28 mouse cellular contexts compared by ENCODE assay signal in genomic region chr4:40888839-40889238, GRCm38 (mm10). TPM values are rescaled to one million over a fixed set of nuclear protein-coding genes. Genes with fewer than 3 reads are reported as not detected.
DNase-seq lines count a peak whose midpoint lies in the region; ATAC-seq and TF ChIP-seq lines count a peak whose summit lies in the region.
"Had no signal": no experiment of that assay in that cellular context is flagged by ENCODE, and none has a peak within 500 bp of the region (broad histone marks: within the 10 kb centered on the region; RNA-seq: fewer than 3 reads in every experiment).

No protein-coding gene starts in this region.

- no peaks in the 10 kb centered on the region for H3K9me3 ChIP-seq in limb, embryonic 12.5 days
- H3K9me3 ChIP-seq in limb, embryonic 10.5 days (replicated peaks): no peaks in the 10 kb centered on the region
- peaks cover 6% of the 10 kb centered on the region; the same call in 1 of the 2 replicates for H3K9me3 ChIP-seq in megakaryocyte, embryonic 14.5 days
- H3K9me3 ChIP-seq: forebrain, embryonic 10.5 days; heart, embryonic 12.5 days; heart, embryonic 15.5 days; hindbrain, embryonic 10.5 days; hindbrain, embryonic 13.5 days had no signal

- H3K27ac ChIP-seq in gastrocnemius, adult 2 months: peak overlapping the region; percentile 65
- H3K27ac ChIP-seq in limb, embryonic 12.5 days: 0 out of 2 replicates have a peak overlapping the region, but pooled peaks have one; percentile 29
- no peak overlapping the region for H3K27ac ChIP-seq in limb, embryonic 10.5 days
- H3K27ac ChIP-seq: forebrain, embryonic 10.5 days; heart, adult 2 months; heart, embryonic 15.5 days; hindbrain, embryonic 10.5 days; hindbrain, embryonic 13.5 days had no signal

- no peak for DNase-seq in gastrocnemius, adult 2 months
- no peak for DNase-seq in gastrocnemius, adult 18-20 months (ENCODE audit: low spot score)
- no peak for DNase-seq in limb, embryonic 10.5 days (ENCODE audit: low spot score)
- no peak for DNase-seq in cerebellum, adult 9-11 months
- DNase-seq: cerebellum, adult 11-12 months; cerebellum, adult 8-10 months; cerebellum, postnatal 14 days; forebrain, postnatal 0 days; gastrocnemius, postnatal 10 days; gastrocnemius, postnatal 36 days; heart, postnatal 36 days had no signal

- H3K4me3 ChIP-seq in gastrocnemius, adult 2 months: no peak overlapping the region
- no peak overlapping the region for H3K4me3 ChIP-seq in limb, embryonic 12.5 days (replicated peaks)
- no peak overlapping the region for H3K4me3 ChIP-seq in limb, embryonic 10.5 days
- peak overlapping the region; percentile 35 for H3K4me3 ChIP-seq in megakaryocyte, embryonic 14.5 days (replicated peaks)
- H3K4me3 ChIP-seq: forebrain, embryonic 10.5 days; heart, adult 2 months; heart, embryonic 12.5 days; heart, embryonic 15.5 days; hindbrain, embryonic 10.5 days; hindbrain, embryonic 13.5 days had no signal

- H3K4me1 ChIP-seq in limb, embryonic 12.5 days (replicated peaks): peaks cover 4% of the 10 kb centered on the region; the same call in 1 of the 2 replicates
- no peaks in the 10 kb centered on the region for H3K4me1 ChIP-seq in limb, embryonic 10.5 days
- peaks cover 63% of the 10 kb centered on the region for H3K4me1 ChIP-seq in megakaryocyte, embryonic 14.5 days
- H3K4me1 ChIP-seq: forebrain, embryonic 10.5 days; hindbrain, embryonic 10.5 days; hindbrain, embryonic 13.5 days had no signal

- intact Hi-C loops in gastrocnemius, adult 2 months (cut with DNase I): no loop called here

- WGBS in limb, embryonic 12.5 days: 80% methylated on average over 11 of the region's 11 CpGs
- 82% methylated on average over 11 of the region's 11 CpGs for WGBS in limb, embryonic 10.5 days

- no peak overlapping the region for H3K4me2 ChIP-seq in limb, embryonic 12.5 days
- H3K4me2 ChIP-seq: heart, embryonic 12.5 days; heart, embryonic 15.5 days; hindbrain, embryonic 13.5 days had no signal

- no peak for TF ChIP-seq CTCF in gastrocnemius, adult 2 months (IDR thresholded peaks at IDR 0.05)

- H3K9ac ChIP-seq in limb, embryonic 12.5 days (replicated peaks): no peak overlapping the region
- H3K9ac ChIP-seq: forebrain, postnatal 0 days; heart, embryonic 12.5 days; heart, embryonic 15.5 days; hindbrain, embryonic 13.5 days had no signal

- H3K27me3 ChIP-seq in limb, embryonic 12.5 days: no peaks in the 10 kb centered on the region
- no peaks in the 10 kb centered on the region for H3K27me3 ChIP-seq in limb, embryonic 10.5 days (ENCODE audit: low read depth, poor library complexity, severe bottlenecking)
- H3K27me3 ChIP-seq in megakaryocyte, embryonic 14.5 days (replicated peaks): no peaks in the 10 kb centered on the region
- H3K27me3 ChIP-seq: heart, embryonic 12.5 days; heart, embryonic 15.5 days; hindbrain, embryonic 13.5 days had no signal

- no peak for ATAC-seq in limb, embryonic 12.5 days (ENCODE audit: insufficient number of reproducible peaks, insufficient read depth, low FRiP score, low TSS enrichment, low read depth)
- ATAC-seq in megakaryocyte, adult 5-6 weeks (ENCODE audit: poor library complexity, severe bottlenecking): no peak
- ATAC-seq: activated CD4-positive, CD25-positive, alpha-beta regulatory T cell, adult 4 months; forebrain, embryonic 14.5 days; forebrain, postnatal 0 days; hindbrain, embryonic 16.5 days had no signal

- H3K36me3 ChIP-seq in limb, embryonic 12.5 days: no peaks in the 10 kb centered on the region
- no peaks in the 10 kb centered on the region for H3K36me3 ChIP-seq in limb, embryonic 10.5 days
- H3K36me3 ChIP-seq in megakaryocyte, embryonic 14.5 days (replicated peaks; ENCODE audit: low read length): no peaks in the 10 kb centered on the region
- H3K36me3 ChIP-seq: forebrain, embryonic 10.5 days; heart, embryonic 12.5 days; heart, embryonic 15.5 days; hindbrain, embryonic 10.5 days; hindbrain, embryonic 13.5 days had no signal

RNA-seq across cellular contexts. Expression of gene Spink4, which starts 31.0 kb away (rescaled TPM):
- not detected for total RNA-seq in gastrocnemius, adult 2 months (2021)
- not detected for total RNA-seq in gastrocnemius, adult 18-20 months (2021)
- polyA plus RNA-seq in limb, embryonic 12.5 days (2016; fragmentation: Nextera tagmentation; extraction: Ambion mirVana): not detected in 2 replicates
- not detected in 2 replicates for polyA plus RNA-seq in limb, embryonic 10.5 days (2016; fragmentation: Nextera tagmentation; extraction: Ambion mirVana)
- not detected in 2 replicates for polyA plus RNA-seq in megakaryocyte, embryonic 14.5 days (2012; ENCODE audit: insufficient read depth, low replicate concordance)
- total RNA-seq in megakaryocyte, adult 5-6 weeks (2015): not detected in 2 replicates
- total RNA-seq in megakaryocyte, adult 5-6 weeks (2017): not detected in 2 replicates
- total RNA-seq: ES-E14; forebrain, postnatal 0 days; gastrocnemius, postnatal 10 days; gastrocnemius, postnatal 36 days; granulocyte monocyte progenitor cell, adult 5-6 weeks; heart, postnatal 36 days had no signal
- polyA plus RNA-seq: activated CD4-positive, CD25-positive, alpha-beta regulatory T cell, adult 4 months; embryonic facial prominence, embryonic 11.5 days; embryonic facial prominence, embryonic 14.5 days; forebrain, embryonic 10.5 days; forebrain, embryonic 14.5 days; forebrain, postnatal 0 days; frontal cortex, adult 2 months; hindbrain, embryonic 10.5 days; hindbrain, embryonic 13.5 days; hindbrain, embryonic 16.5 days had no signal

RNA-seq across cellular contexts. Expression of gene B4galt1, which starts 35.0 kb away (rescaled TPM):
- 10 to 100 TPM; 30.5 to 42.2 TPM for total RNA-seq in gastrocnemius, adult 2 months (2021)
- 10 to 100 TPM; 23.0 to 25.4 TPM for total RNA-seq in gastrocnemius, adult 18-20 months (2021)
- 32.9 and 37.4 TPM in 2 replicates for polyA plus RNA-seq in limb, embryonic 12.5 days (2016; fragmentation: Nextera tagmentation; extraction: Ambion mirVana)
- polyA plus RNA-seq in limb, embryonic 10.5 days (2016; fragmentation: Nextera tagmentation; extraction: Ambion mirVana): 23.6 and 29.9 TPM in 2 replicates
- polyA plus RNA-seq in megakaryocyte, embryonic 14.5 days (2012; ENCODE audit: insufficient read depth, low replicate concordance): 43.8 and 101 TPM in 2 replicates
- 75.4 and 79.4 TPM in 2 replicates for total RNA-seq in megakaryocyte, adult 5-6 weeks (2015)
- 46.4 and 57.4 TPM in 2 replicates for total RNA-seq in megakaryocyte, adult 5-6 weeks (2017)

RNA-seq across cellular contexts. Expression of gene Bag1, which starts 59.3 kb away (rescaled TPM):
- total RNA-seq in gastrocnemius, adult 2 months (2021): 100 to 1,000 TPM; 201 to 232 TPM
- total RNA-seq in gastrocnemius, adult 18-20 months (2021): 100 to 1,000 TPM; 232 to 237 TPM
- 229 and 239 TPM in 2 replicates for polyA plus RNA-seq in limb, embryonic 12.5 days (2016; fragmentation: Nextera tagmentation; extraction: Ambion mirVana)
- polyA plus RNA-seq in limb, embryonic 10.5 days (2016; fragmentation: Nextera tagmentation; extraction: Ambion mirVana): 225 and 227 TPM in 2 replicates
- polyA plus RNA-seq in megakaryocyte, embryonic 14.5 days (2012; ENCODE audit: insufficient read depth, low replicate concordance): 409 and 1,033 TPM in 2 replicates
- total RNA-seq in megakaryocyte, adult 5-6 weeks (2015): 98.7 and 125 TPM in 2 replicates
- 276 and 281 TPM in 2 replicates for total RNA-seq in megakaryocyte, adult 5-6 weeks (2017)

RNA-seq across cellular contexts. Expression of gene Chmp5, which starts 59.4 kb away (rescaled TPM):
- 10 to 100 TPM; 19.8 to 24.3 TPM for total RNA-seq in gastrocnemius, adult 2 months (2021)
- 10 to 100 TPM; 23.2 to 25.4 TPM for total RNA-seq in gastrocnemius, adult 18-20 months (2021)
- polyA plus RNA-seq in limb, embryonic 12.5 days (2016; fragmentation: Nextera tagmentation; extraction: Ambion mirVana): 101 and 105 TPM in 2 replicates
- 85.9 and 92.7 TPM in 2 replicates for polyA plus RNA-seq in limb, embryonic 10.5 days (2016; fragmentation: Nextera tagmentation; extraction: Ambion mirVana)
- polyA plus RNA-seq in megakaryocyte, embryonic 14.5 days (2012; ENCODE audit: insufficient read depth, low replicate concordance): 6.2 TPM in 1 of 2 replicates, not detected in the other
- 94.5 and 109 TPM in 2 replicates for total RNA-seq in megakaryocyte, adult 5-6 weeks (2015)
- total RNA-seq in megakaryocyte, adult 5-6 weeks (2017): 150 and 185 TPM in 2 replicates
